Mouse (Mus musculus): ENCODE measurements around the gene Gm12169. TPM values are rescaled to one million over a fixed set of nuclear protein-coding genes. Genes with fewer than 3 reads are reported as not detected.

Gm12169 gene
- total RNA-seq, 2 experiments from 2014 or later = not detected

Other genes with a start within 250 kb of the Gm12169 start
- 10 to 100 TPM; 84.0 to 88.8 TPM for gene Cyfip2, start 211.4 kb upstream of the Gm12169 start, total RNA-seq (2021)
- under 1 TPM; 0.13 to 0.23 TPM for gene Itk, start 134.7 kb upstream of the Gm12169 start, total RNA-seq (2021)
- gene Fam71b, start 127.7 kb upstream of the Gm12169 start, total RNA-seq (2021) = not detected
- gene Med7, start 87.3 kb upstream of the Gm12169 start, total RNA-seq (2021) = 10 to 100 TPM; 39.0 to 46.2 TPM
- gene Havcr2, start 69.3 kb upstream of the Gm12169 start, total RNA-seq (2021) = 1 to 10 TPM; 1.7 to 1.9 TPM
- gene BC053393, start 47.3 kb downstream of the Gm12169 start, total RNA-seq (2021) = not detected
- not detected for gene Dppa1, start 105.0 kb downstream of the Gm12169 start, total RNA-seq (2021)
- under 1 TPM in 1 of 2 experiments, not detected in 1; 0.17 TPM for gene Timd2, start 182.8 kb downstream of the Gm12169 start, total RNA-seq (2021)
- not detected for gene Havcr1, start 210.9 kb downstream of the Gm12169 start, total RNA-seq (2021)

Data from adrenal gland, postnatal 36 days (tissue).